Mouse (Mus musculus) kidney, postnatal 25 days (tissue): ENCODE data around the gene Ifit2.
"Not testable (repeated sequence)": the region's sequence is repeated elsewhere in the genome, so short reads cannot be mapped to it uniquely, and the experiment has no call there.

Experiments used
- DNase-seq, 2 experiments: peaks; one replicate each; pipeline ENCODE4 v3.0.0; 2021; ENCODE audit warnings: mixed read lengths in 2 of 2

Gene Ifit2

GRCm38 (mm10) chr19:34598341-34598740, 47.8 kb downstream of the Ifit2 start:
- DNase-seq, result peak; percentile 43 to 67

GRCm38 (mm10) chr19:34599250-34599649, 48.8 kb downstream of the Ifit2 start:
- DNase-seq, result not testable (repeated sequence)

GRCm38 (mm10) chr19:34601888-34602287, 51.4 kb downstream of the Ifit2 start, which contains the start of gene Ifit1bl1:
Gene Ifit1bl1, minus strand, starts transcription at chr19:34601956.
- not testable (repeated sequence) for DNase-seq

DNA sequence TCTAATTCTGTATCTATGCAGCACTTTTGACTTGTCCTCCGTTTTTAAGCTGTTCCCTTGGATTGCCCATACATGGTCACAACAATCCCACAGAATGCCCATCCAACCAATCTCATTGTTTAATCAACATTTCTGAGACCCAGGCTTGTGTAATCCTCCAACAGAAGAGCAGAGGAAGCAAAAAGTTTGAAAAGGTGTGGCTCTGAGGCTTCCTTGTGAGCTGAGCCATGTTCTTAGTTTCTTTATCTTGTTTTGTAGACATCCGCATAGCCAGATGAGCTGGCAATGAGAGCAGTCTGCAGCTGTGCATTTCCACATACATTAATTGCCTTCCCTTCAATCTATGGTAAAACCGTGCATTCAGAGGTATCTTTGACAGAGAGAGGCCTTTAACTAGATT, 55.0 kb downstream of the Ifit2 start:
- no peak for DNase-seq

GRCm38 (mm10) chr19:34607237-34608051, 57.0 kb downstream of the Ifit2 start, which contains the start of gene Ifit3b:
Gene Ifit3b, plus strand, starts transcription at chr19:34607970.
- DNase-seq, result peak; percentile 62 to 84

GRCm38 (mm10) chr19:34610118-34610517, 59.6 kb downstream of the Ifit2 start:
- not testable (repeated sequence) for DNase-seq

- not testable (repeated sequence) for DNase-seq
Measured at GRCm38 (mm10) chr19:34612243-34613001, 61.9 kb downstream of the Ifit2 start.

GRCm38 (mm10) chr19:34620871-34621270, 70.4 kb downstream of the Ifit2 start:
- no peak for DNase-seq

DNA sequence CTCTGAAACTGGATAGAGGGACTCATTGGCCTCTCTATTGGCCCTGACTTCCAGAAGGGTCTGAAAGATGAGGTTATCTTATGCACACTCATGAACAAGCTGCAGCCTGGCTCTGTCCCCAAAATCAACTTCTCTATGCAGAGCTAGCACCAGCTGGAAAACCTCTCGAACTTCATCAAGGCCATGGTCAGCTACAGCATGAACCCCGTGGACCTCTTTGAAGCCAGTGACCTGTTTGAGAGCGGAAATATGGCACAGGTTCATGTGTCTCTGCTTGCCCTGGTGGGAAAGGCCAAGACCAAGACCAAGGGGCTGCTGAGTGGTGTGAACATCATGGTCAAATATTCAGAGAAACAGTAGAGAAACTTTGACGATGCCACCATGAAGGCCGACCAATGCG, 73.3 kb downstream of the Ifit2 start:
- no peak for DNase-seq

DNA sequence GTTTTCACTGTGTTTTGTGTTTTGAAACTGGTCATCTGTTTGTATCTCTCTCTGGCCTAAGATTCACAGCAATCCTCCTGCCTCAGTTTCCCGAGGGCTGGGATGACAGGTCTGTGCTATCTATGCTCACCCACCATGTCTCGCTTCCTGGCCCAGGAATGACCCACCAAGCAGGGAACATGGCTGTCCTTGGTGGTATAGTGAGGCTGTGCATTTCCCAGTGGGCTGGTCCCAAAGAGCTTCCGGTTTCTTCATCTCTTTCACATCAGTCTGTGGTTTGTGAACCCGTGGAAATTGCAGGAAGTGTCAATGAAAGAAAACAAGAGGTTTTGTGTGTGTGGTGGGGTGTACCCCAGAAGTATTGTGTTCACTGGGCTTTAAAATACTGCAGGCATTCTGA, 74.2 kb downstream of the Ifit2 start:
- DNase-seq, result no peak
